Mouse (Mus musculus): Measurements from ENCODE around the gene Olfr967.

Olfr967 gene

DNA sequence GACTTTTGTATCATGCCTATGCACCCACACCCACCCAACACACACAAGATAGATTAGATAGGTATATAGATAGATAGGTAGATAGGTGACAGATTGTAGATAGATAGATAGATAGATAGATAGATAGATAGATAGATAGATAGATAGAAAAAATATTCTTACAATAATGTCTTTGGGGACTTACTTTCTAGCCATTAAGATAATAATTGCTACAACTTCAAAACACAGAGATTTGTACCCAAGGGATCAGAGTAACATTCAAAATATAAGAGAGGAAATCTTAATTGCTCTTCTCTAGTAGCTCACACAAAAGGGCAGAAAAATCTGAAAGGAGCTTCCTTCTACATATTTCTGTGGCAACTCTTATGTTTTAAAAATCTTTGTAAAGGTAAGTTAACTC, at the start of gene Olfr967:
TSS of gene Olfr967 (plus strand) at position 301 of the 400 bp plus-strand sequence.
- in situ Hi-C loops (cut with MboI; ENCODE audit: unreplicated experiment in 2 of 2): no loop called here

DNA sequence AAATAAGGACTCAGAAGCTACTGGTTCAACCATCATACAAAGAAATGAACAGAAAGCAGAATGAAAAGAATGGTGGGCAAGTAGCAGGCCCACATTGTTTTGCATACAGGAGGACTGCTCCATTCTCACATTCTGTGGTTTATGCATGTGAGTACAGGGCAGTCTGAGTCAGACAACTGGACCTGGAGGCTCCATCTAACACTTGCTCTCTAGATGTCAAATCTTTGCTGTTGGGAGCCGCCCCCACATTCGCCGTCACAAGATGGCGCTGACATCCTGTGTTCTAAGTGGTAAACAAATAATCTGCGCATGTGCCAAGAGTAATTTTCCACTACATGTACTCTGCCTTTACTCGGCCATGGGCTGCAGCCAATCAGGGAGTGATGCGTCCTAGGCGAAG, 44.9 kb upstream of the Olfr967 start:
- in situ Hi-C loops (cut with MboI; ENCODE audit: unreplicated experiment in 2 of 2): loop anchor here in 1 of 2 experiments (10.0 kb wide), 2 partner anchors 204 to 494 kb away; partner anchors contain the start of genes Olfr229 and Zfp202

DNA sequence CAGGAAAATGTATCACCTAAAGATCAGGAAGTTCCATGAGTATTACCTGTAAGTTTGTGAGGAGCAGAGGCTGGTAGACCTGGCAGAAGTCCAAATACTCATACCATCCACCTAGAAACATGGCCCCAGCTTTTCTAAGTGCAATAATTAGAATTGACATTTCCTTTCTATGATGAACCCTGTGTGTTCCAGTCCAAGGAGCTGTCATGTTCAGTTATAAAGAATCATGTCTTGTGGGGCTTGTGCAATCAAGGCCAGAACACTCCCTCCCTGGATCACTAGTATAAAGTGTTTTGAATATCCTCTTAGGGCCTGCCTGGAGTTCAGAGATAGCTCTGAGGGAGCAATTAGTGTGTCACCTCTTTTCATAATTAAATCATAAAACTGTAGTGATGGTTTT, 39.0 kb upstream of the Olfr967 start, which contains the start of gene Olfr149:
TSS of gene Olfr149 (minus strand) at position 101 of the 400 bp plus-strand sequence.
- in situ Hi-C loops (cut with MboI; ENCODE audit: unreplicated experiment in 2 of 2): loop anchor here in 1 of 2 experiments (10.0 kb wide), 2 partner anchors 198 to 488 kb away; partner anchors contain the start of genes Olfr229 and Zfp202

DNA sequence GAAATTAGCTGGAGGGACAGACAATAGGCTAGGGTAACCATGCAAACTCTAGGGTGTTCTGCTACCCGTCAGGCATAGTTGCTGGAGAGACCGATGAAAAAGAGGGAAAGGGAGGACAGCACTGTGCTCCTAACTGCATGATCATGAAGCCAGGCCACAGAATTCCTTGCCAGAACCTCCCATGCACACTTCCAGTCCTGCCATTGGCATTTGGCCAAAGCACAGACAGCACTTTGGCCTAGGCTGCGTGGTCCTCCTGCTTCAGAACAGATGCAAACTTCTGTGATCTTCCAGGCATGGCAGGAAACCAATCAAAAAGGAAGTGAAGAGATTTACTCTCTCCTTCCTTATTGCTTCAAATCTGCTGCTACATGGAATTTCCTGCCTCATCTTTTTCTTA, 37.1 kb upstream of the Olfr967 start:
- in situ Hi-C loops (cut with MboI; ENCODE audit: unreplicated experiment in 2 of 2): loop anchor here in 1 of 2 experiments (10.0 kb wide), 2 partner anchors 196 to 486 kb away; partner anchors contain the start of genes Olfr229 and Zfp202

DNA sequence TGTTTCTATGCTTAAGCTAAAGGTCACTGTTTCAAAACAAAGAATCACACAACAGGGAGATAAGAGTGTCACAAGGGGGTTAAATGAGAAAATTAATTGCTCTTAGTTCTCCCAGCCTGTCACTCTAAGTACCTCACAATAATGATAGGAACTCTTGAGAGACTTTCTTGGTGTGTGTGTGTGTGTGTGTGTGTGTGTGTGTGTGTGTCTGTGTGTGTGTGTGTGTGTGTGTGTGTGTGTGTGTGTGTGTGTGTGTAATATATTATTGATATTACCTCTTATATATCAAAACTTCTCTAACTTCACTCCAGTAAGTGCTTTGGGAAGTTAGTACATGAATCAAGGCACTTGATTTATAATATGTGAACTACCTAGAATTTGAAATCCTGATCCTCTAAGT, 35.0 kb upstream of the Olfr967 start, which contains the start of gene Olfr965:
TSS of gene Olfr965 (plus strand) at position 301 of the 400 bp plus-strand sequence.
- in situ Hi-C loops (cut with MboI; ENCODE audit: unreplicated experiment in 2 of 2): no loop called here

DNA sequence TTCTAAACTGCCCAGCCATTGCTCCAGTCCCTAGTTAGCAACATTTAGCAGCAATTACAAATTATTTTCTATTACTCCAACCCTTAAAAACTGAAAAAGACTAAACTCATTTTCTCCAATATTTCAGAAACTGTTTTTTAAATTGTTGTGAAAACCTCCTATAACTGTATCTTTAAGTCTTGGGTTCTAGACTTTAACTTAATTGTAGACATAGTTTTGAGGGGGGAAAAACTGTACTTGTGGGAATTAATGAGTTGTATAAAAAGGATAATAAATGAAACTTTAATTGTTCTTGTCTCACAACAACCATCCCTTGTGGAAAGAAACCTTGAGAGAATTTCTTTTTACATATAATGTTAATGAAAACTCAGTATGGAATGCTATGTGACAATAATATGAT, 15.4 kb upstream of the Olfr967 start, which contains the start of gene Olfr150:
TSS of gene Olfr150 (plus strand) at position 301 of the 400 bp plus-strand sequence.
- in situ Hi-C loops (cut with MboI; ENCODE audit: unreplicated experiment in 2 of 2): no loop called here

DNA sequence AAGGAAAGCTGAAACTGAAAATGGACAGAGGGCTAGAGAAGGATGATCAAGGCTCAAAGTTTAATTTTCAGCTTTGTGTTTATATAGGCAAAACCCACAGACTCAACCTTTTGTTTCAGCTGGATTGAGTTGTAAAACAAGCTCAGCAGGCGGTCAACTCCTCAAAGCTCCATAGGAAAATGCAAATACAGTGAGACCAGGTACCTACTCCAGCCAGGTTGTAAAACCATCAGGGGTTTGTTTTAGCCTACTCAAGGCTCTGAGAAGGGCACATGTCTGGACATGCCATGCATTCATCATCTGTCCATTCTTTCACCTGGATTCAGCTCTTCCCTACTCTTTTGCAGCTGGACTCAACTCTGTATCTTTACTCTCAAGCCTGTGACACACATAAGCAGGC, 5.3 kb upstream of the Olfr967 start:
- in situ Hi-C loops (cut with MboI; ENCODE audit: unreplicated experiment in 2 of 2): no loop called here

DNA sequence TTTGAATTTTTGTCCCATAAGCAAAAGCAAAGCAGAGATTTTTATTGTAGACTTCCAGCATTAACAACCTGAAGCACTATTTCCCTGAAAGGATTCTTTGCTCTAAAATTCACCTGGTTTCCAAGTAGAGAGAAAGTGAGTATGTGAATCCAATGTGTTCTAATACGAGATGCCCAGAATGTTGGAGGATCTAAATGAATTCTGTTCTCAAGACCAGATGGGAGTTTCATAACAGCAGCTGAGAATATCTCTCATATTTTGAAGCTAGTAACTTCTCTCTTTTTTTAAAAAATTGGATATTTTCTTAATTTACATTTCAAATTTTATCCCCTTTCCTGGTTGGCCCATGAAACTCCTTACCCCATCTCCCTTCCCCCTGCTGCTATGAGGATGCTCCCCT, 379 bp downstream of the Olfr967 start:
- in situ Hi-C loops (cut with MboI; ENCODE audit: unreplicated experiment in 2 of 2): no loop called here

DNA sequence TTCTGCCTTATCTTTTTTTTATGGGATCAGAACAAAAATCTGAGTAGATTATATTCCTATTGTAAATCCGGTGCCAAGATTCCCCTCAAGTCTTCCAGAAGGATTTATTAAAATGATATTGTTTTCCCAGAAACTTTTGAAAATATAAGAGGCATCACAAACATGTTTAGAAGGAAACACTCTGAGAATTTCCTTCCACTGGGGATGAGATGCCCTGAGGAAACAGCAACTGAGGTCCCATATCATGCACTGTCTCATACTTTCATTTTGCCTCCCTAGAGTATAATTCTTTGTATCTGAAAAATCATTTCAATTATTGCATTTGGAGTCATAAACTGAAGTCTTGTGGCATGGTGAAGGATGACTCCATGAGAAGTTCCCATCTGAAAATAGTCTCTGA, 37.1 kb downstream of the Olfr967 start, which contains the start of gene Olfr968:
TSS of gene Olfr968 (minus strand) at position 101 of the 400 bp plus-strand sequence.
- in situ Hi-C loops (cut with MboI; ENCODE audit: unreplicated experiment in 2 of 2): no loop called here

DNA sequence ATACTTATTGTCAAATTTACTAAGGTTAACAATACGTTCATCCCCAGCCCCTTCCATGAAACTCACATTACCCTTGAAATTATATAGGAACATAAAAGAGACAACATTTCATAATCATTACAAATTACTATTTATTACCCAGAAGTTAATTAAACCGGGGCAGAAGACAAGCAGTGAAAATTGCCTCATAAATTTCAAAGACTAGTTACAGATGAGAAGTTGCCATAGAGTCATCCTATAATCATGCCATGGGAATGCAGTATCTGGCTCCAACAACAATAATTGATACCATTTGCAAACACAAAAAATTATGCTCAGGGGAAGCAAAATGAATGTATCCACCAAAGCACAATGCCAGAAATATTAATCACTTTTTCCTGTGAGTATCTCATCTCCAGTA, 44.5 kb downstream of the Olfr967 start, which contains the start of gene Olfr969:
TSS of gene Olfr969 (plus strand) at position 388 of the 400 bp plus-strand sequence.
- in situ Hi-C loops (cut with MboI; ENCODE audit: unreplicated experiment in 2 of 2): no loop called here

Measured in v-Abl transformed pro-B cells (cell line).